Mouse (Mus musculus) kidney, embryonic 16.5 days (tissue): Measurements from ENCODE around the gene Duox1. TPM values are rescaled to one million over a fixed set of nuclear protein-coding genes. Genes with fewer than 3 reads are reported as not detected.

ENCODE experiments used
- ATAC-seq: fragments of 200-750 bp; cut with Nextera tagmentation; 2 replicates; pipeline ENCODE4 v1.8.0; 2017; ENCODE audit warnings: moderate TSS enrichment; ENCODE audit not compliant: low FRiP score, low TSS enrichment
- H3K27ac ChIP-seq: fragments of 300-500 bp; sonication (generic); 2 replicates; pipeline ENCODE4 v1.5.1; 2014; ENCODE audit warnings: low read length
- H3K27me3 ChIP-seq: fragments of 300-500 bp; sonication (generic); 2 replicates; pipeline ENCODE4 v1.6.1; 2014; ENCODE audit warnings: low read length, control low read depth, mixed read lengths; ENCODE audit not compliant: insufficient read depth
- H3K36me3 ChIP-seq: fragments of 300-500 bp; sonication (generic); 2 replicates; pipeline ENCODE4 v1.6.1; 2014; ENCODE audit warnings: low read length, control low read depth, mixed read lengths; ENCODE audit not compliant: insufficient read depth
- H3K4me1 ChIP-seq: fragments of 300-500 bp; sonication (generic); 2 replicates; pipeline ENCODE4 v1.6.1; 2014; ENCODE audit warnings: low read length, control low read depth, mixed read lengths; ENCODE audit not compliant: insufficient read depth
- H3K4me2 ChIP-seq: fragments of 300-500 bp; sonication (generic); replicated peaks from 2 replicates; pipeline ENCODE4 v1.6.1; 2014; ENCODE audit warnings: low read depth, low read length
- H3K4me3 ChIP-seq: fragments of 300-500 bp; sonication (generic); 2 replicates; pipeline ENCODE4 v1.5.1; 2014; ENCODE audit warnings: mild to moderate bottlenecking, low read length
- H3K9ac ChIP-seq: fragments of 300-500 bp; sonication (generic); replicated peaks from 2 replicates; pipeline ENCODE4 v1.6.1; 2014; ENCODE audit warnings: low read length
- H3K9me3 ChIP-seq: fragments of 300-500 bp; sonication (generic); 2 replicates; pipeline ENCODE4 v1.6.1; 2016; ENCODE audit warnings: low read length, control low read depth
- WGBS: fragments of 180-500 bp; shearing (Covaris S2); extraction: QIAGEN DNeasy Blood & Tissue Kit; methylation state at CpG from one replicate; pipeline ENCODE4 v1.1.7; 2014; 5-methylcytosine and 5-hydroxymethylcytosine counted together
- polyA plus RNA-seq: library from polyadenylated mRNA; unstranded; fragments of >200 nt; fragmentation: Nextera tagmentation; extraction: Ambion mirVana; gene quantifications from 2 replicates; pipeline ENCODE4 v1.2.1, GENCODE M21; 2015

Gene Duox1
- 0.05 TPM in 1 of 2 replicates, not detected in the other for polyA plus RNA-seq

DNA sequence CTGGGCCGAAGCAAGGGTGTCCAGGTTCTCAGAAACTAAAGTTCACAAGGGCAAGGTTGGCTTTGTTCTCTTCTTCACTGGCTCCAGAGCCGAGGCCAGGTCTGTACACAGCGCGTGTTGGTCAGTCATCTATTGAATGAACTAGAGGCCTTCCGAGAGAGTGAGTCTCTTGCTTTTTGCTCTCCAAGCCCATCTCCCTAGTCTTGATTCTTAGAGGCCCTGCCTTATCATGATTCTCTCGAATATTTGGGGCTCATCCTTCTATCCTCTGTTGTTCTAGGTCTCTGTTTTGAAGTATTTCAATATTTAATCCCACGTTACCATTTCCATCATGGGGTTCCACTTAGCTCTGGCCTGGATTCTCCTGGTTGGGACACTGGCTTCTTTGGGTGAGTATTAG is at the start of gene Duox1:
Gene Duox1 (plus strand): TSS at position 301 of the 400 bp plus-strand sequence.
- Histone ChIP-seq H3K27me3 (peaks cover 50% of the 10 kb centered on the region), H3K27ac (no peak within 1 kb of the TSS), H3K36me3 (no peaks in the 10 kb centered on the region), H3K4me2 (no peak within 1 kb of the TSS), H3K4me3 (no peak within 1 kb of the TSS), H3K9me3 (no peaks in the 10 kb centered on the region), H3K9ac (no peak within 1 kb of the TSS), H3K4me1 (peaks cover 7% of the 10 kb centered on the region)
- WGBS: 87% methylated on average over 7 of the region's 7 CpGs
- no peak for ATAC-seq

DNA sequence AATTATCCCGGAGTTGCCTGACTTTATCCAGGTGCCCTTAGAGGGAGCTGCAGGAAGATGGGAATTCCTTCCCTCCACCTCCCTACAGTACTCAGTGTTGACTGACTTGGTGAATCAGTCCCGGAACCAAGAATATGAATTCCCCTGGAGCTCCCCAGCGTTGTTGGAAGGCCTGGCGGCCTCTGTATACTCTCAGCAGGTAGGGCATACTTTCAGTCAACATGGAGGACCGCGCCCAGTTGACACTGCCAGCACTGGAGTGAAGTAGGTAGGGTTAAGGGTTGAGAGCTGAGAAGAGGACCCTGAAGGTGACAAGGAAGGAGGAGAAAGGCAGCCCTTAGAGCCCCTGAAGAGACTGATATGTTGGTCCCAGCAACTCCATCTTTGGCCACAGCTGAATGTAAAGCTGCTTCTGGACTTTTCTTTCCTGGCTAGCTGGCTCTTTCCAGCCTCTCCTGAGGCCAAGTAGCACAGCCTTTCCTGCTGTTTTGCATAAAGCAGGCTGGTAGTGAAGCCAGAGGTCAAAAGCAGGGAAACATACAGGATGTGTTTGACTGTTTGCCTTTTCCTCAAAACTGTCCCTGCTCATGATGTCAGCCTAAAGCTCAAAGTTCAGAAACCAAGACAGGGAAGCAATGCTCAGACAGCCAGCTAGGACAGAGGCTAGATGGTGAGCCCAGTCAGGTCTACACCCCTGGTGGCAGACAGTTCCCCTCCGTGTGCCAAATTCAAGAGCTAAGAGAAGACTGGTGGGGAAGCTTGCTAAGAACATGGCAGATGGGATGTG is 48.9 kb upstream of the Duox1 start:
- Histone ChIP-seq H3K27ac (no peak overlapping the region), H3K4me2 (no peak overlapping the region), H3K9ac (no peak overlapping the region), H3K27me3 (no peaks in the 10 kb centered on the region), H3K36me3 (no peaks in the 10 kb centered on the region), H3K9me3 (no peaks in the 10 kb centered on the region), H3K4me1 (no peaks in the 10 kb centered on the region), H3K4me3 (no peak overlapping the region)
- no peak for ATAC-seq
- 88% methylated on average over 7 of the region's 7 CpGs for WGBS

DNA sequence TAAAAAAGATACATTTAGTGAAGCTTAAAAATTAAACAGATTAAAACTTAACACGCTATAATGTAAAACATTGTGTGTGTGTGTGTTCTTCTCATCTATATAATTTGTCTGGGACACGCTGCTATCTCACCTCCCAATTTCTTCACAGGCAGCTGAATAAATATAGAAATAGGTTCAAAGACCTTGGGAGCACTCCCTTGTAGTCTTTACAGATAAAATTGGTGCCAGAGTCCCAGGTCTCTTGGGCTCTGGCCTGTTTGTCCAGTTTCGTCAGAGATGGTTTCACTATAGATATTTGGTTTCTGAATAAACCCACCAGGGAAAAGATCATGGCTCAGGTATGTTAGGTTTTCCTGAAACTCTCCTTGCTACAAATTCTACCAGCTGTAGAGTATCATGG is 36.7 kb upstream of the Duox1 start:
- H3K27ac ChIP-seq: no peak overlapping the region
- H3K36me3 ChIP-seq: no peaks in the 10 kb centered on the region
- H3K4me1 ChIP-seq: no peaks in the 10 kb centered on the region
- no peak overlapping the region for H3K9ac ChIP-seq
- H3K4me3 ChIP-seq: no peak overlapping the region
- H3K4me2 ChIP-seq: no peak overlapping the region
- H3K27me3 ChIP-seq: no peaks in the 10 kb centered on the region
- 91% methylated on average over 3 of the region's 3 CpGs for WGBS
- no peak for ATAC-seq
- no peaks in the 10 kb centered on the region for H3K9me3 ChIP-seq

GRCm38 (mm10) chr2:122284091-122284490 is 31.4 kb upstream of the Duox1 start:
- Histone ChIP-seq H3K9ac (no peak overlapping the region), H3K27ac (no peak overlapping the region), H3K4me3 (no peak overlapping the region), H3K4me2 (no peak overlapping the region), H3K4me1 (no peaks in the 10 kb centered on the region), H3K9me3 (no peaks in the 10 kb centered on the region), H3K36me3 (no peaks in the 10 kb centered on the region), H3K27me3 (no peaks in the 10 kb centered on the region)
- no peak for ATAC-seq
- 86% methylated on average over 9 of the region's 9 CpGs for WGBS

DNA sequence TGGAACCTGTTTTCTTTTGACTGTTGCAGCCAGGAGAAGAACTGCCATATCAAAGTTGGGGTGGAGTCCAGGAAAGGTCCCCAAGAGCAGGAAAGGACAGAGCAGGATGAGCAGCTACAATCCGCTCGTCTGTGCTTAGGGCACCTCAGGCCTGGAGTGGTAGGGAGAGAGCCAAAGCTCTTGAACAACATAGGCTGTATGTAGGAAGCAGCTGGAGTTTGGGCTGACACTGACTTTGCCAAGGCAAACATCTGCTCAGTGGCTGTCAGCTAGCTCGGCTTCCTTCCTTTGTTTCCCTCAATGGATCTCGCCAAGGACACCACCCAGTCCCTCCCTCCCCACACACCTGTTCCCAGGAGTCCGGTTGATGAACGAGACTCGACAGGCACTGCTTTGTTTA is 29.3 kb upstream of the Duox1 start:
- no peaks in the 10 kb centered on the region for H3K27me3 ChIP-seq
- no peak for ATAC-seq
- no peaks in the 10 kb centered on the region for H3K4me1 ChIP-seq
- 67% methylated on average over 7 of the region's 7 CpGs for WGBS
- no peak overlapping the region for H3K27ac ChIP-seq
- no peaks in the 10 kb centered on the region for H3K36me3 ChIP-seq
- no peaks in the 10 kb centered on the region for H3K9me3 ChIP-seq
- H3K4me3 ChIP-seq: no peak overlapping the region
- no peak overlapping the region for H3K9ac ChIP-seq
- H3K4me2 ChIP-seq: no peak overlapping the region

DNA sequence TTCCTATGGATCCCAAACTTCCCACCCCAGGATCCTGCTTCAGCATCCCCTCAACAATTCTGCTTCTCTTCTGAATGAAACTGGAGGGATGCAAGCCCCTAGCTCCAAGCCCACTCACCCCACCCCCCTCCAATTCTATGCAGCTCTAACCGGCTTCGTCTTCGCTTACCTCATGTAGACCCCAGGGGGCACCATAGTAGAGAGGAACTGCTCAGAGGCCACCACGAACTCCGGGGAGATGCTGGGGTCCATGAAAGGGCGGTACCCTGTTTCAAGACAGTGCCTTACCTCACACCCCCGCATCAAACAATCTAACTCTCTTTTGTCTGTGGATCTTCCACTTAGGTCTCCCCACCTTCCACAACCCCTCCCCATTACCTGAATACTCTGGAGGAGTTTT is 20.6 kb upstream of the Duox1 start:
- H3K27ac ChIP-seq: no peak overlapping the region
- peaks cover 18% of the 10 kb centered on the region for H3K4me1 ChIP-seq
- no peak overlapping the region for H3K4me2 ChIP-seq
- H3K9me3 ChIP-seq: no peaks in the 10 kb centered on the region
- peaks cover 51% of the 10 kb centered on the region for H3K27me3 ChIP-seq
- 3% methylated on average over 7 of the region's 7 CpGs for WGBS
- H3K36me3 ChIP-seq: no peaks in the 10 kb centered on the region
- no peak for ATAC-seq
- H3K9ac ChIP-seq: no peak overlapping the region
- H3K4me3 ChIP-seq: no peak overlapping the region

DNA sequence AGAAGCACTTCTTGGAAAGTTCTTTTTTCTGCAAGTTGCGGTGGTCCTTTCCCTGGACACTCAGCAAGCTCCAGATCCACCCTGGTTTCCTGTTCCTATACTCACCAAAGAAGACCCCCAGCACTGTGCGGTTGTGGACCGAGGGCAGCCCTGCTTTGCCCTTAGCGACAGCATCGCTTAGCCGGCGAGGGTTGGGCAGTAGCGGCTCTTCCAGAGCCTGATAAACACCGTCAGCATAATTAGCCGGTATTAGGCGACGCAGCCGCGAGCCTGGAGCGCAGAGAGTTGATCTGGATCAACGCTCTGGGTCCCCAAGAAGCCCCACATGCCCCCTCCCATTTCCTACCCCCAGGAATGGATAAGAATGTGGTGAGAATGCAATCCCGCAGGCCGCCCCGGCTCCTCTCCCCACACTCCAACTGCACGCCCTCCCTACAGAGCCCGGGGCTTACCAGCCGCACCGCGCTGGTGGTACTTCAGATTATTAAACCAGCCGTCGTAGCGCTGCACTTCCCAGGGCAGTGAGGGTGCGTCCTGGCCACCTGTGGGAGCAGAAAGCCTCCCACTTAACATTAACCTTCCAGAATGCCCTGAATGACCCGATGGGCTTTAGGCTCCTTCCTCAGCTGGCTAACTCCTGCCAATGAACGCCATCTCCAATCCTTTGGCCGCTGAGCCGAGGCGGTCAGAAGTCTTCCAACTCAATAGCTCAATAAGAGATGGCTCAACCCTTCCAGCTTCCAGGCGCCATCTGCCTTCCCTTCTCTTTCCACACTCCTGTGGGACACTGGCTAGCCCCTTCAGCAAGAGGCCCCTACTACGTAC is 18.0 kb upstream of the Duox1 start:
- peaks cover 75% of the 10 kb centered on the region for H3K27me3 ChIP-seq
- H3K9ac ChIP-seq: no peak overlapping the region
- 1% methylated on average over 35 of the region's 35 CpGs for WGBS
- no peaks in the 10 kb centered on the region for H3K9me3 ChIP-seq
- H3K36me3 ChIP-seq: no peaks in the 10 kb centered on the region
- peak overlapping the region; percentile 17 for H3K4me3 ChIP-seq
- ATAC-seq: no peak; the same call in 1 of the 2 replicates
- H3K4me1 ChIP-seq: peaks cover 28% of the 10 kb centered on the region
- H3K4me2 ChIP-seq: peak overlapping the region; percentile 27; the same call in 1 of the 2 replicates
- no peak overlapping the region for H3K27ac ChIP-seq

GRCm38 (mm10) chr2:122298096-122298499 is 17.4 kb upstream of the Duox1 start, which contains the start of gene Duox2:
Gene Duox2 (minus strand): TSS chr2:122298449.
- no peaks in the 10 kb centered on the region for H3K9me3 ChIP-seq
- no peaks in the 10 kb centered on the region for H3K36me3 ChIP-seq
- no peak; the same call in 1 of the 2 replicates for ATAC-seq
- 2% methylated on average over 13 of the region's 13 CpGs for WGBS
- peak within 1 kb of the TSS; percentile 33 for H3K4me3 ChIP-seq
- peaks cover 80% of the 10 kb centered on the region for H3K27me3 ChIP-seq
- H3K9ac ChIP-seq: no peak within 1 kb of the TSS
- no peak within 1 kb of the TSS for H3K27ac ChIP-seq
- peak within 1 kb of the TSS; percentile 46 for H3K4me2 ChIP-seq
- H3K4me1 ChIP-seq: peaks cover 28% of the 10 kb centered on the region

DNA sequence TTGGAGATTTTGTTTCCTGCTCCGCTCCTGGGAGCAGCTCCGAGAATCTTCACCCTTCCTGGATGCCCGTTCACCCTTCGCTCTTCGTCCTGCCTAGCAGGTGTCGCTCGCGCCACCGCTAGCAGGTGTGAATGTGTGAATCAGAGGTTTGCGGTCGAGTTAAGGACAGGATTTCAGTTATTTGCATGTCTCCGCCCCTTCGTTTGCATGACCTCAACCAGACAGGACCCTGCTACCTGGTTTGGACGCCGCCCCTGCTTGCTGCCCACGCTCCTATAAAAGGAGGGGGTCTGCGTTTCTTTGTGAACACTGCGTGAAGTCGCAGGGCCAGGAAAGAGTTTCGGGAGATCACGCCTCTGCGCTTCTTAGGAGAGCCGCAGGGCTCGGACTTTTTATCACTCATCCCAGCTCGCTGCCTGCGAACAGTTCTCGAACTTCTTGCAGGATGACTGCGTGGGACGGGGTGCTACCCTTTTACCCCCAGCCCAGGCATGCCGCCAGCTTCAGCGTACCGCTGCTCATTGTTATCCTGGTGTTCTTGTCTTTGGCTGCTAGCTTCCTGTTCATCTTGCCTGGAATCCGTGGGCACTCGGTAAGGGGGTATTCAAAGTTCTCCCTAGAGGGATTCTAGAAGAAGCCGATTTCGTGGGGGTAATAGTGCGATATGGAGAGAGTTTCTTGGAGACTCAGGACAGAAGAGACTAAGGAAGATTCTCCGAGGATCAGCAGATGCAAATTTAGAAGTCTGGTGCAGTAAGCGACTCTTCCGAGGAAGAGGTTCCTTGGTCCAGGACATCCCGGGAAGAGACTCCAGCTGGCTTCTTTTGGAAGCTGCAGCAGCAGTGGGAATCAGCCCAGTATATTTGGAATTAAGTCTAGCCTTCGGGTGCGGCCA is 16.6 kb upstream of the Duox1 start, which contains the start of gene Duoxa2:
Gene Duoxa2 (plus strand): TSS at position 305 of the 895 bp plus-strand sequence.
- Histone ChIP-seq H3K9me3 (no peaks in the 10 kb centered on the region), H3K4me2 (peak within 1 kb of the TSS; percentile 46), H3K9ac (no peak within 1 kb of the TSS), H3K4me1 (peaks cover 28% of the 10 kb centered on the region), H3K36me3 (no peaks in the 10 kb centered on the region), H3K4me3 (peak within 1 kb of the TSS; percentile 33), H3K27ac (no peak within 1 kb of the TSS), H3K27me3 (peaks cover 87% of the 10 kb centered on the region)
- WGBS: under 1% methylated on average over 42 of the region's 43 CpGs
- no peak for ATAC-seq
